Mouse (Mus musculus) heart, adult 2 months (tissue): ENCODE measurements around the gene Mrgbp. TPM values are rescaled to one million over a fixed set of nuclear protein-coding genes. Genes with fewer than 3 reads are reported as not detected.

ENCODE experiments used
- DNase-seq, 2 experiments: peaks; one replicate each; pipeline ENCODE4 v3.0.0; 2021
- H3K27ac ChIP-seq: fragments of 200-600 bp; 2 replicates; pipeline ENCODE4 v1.8.1; 2022
- H3K27me3 ChIP-seq: fragments of 200-500 bp; 2 replicates; pipeline ENCODE4 v1.6.1; 2012; ENCODE audit warnings: mild to moderate bottlenecking, low read length, inconsistent platforms, mixed read lengths; ENCODE audit not compliant: control insufficient read depth, insufficient read depth
- H3K36me3 ChIP-seq: fragments of 200-500 bp; 2 replicates; pipeline ENCODE4 v1.6.1; 2012; ENCODE audit warnings: low read length, inconsistent platforms; ENCODE audit not compliant: control insufficient read depth, insufficient read depth
- H3K4me1 ChIP-seq: fragments of 200-500 bp; 2 replicates; pipeline ENCODE4 v1.6.1; 2011; ENCODE audit warnings: low read length; ENCODE audit not compliant: control insufficient read depth, insufficient read depth
- H3K4me3 ChIP-seq: fragments of 200-600 bp; 2 replicates; pipeline ENCODE4 v1.8.1; 2022
- H3K79me2 ChIP-seq: fragments of 200-500 bp; replicated peaks from 2 replicates; pipeline ENCODE4 v1.6.1; 2012; ENCODE audit warnings: mild to moderate bottlenecking, inconsistent platforms, low read length, moderate library complexity, mixed read lengths; ENCODE audit not compliant: control insufficient read depth, insufficient read depth
- H3K9ac ChIP-seq: fragments of 200-500 bp; 2 replicates; pipeline ENCODE4 v1.6.1; 2012; ENCODE audit warnings: low read depth, mild to moderate bottlenecking, control low read depth, inconsistent platforms, low read length, mixed read lengths
- CTCF ChIP-seq: fragments of 200-600 bp; IDR thresholded peaks from 2 replicates; pipeline ENCODE4 v1.8.1; 2022; ENCODE audit warnings: antibody characterized with exemption, mild to moderate bottlenecking, moderate library complexity
- EP300 ChIP-seq: fragments of 200-500 bp; IDR thresholded peaks from 2 replicates; pipeline ENCODE4 v1.6.1; 2011; ENCODE audit warnings: low read depth, low read length, control low read depth; ENCODE audit not compliant: insufficient read depth
- POLR2A ChIP-seq: fragments of 200-500 bp; IDR thresholded peaks from 2 replicates; pipeline ENCODE4 v1.6.1; 2011; ENCODE audit warnings: mild to moderate bottlenecking, low read depth, low read length, control low read depth; ENCODE audit not compliant: insufficient read depth
- WGBS: fragments of 180-500 bp; shearing (Covaris S2); methylation state at CpG from one replicate; pipeline ENCODE4 v1.1.7; 2018; 5-methylcytosine and 5-hydroxymethylcytosine counted together
- intact Hi-C: fragments of 180-260 bp; cut with DNase I; formaldehyde crosslinking; loops from one replicate; pipeline ENCODE4 v1.15.1; 2025
- polyA plus RNA-seq: library from polyadenylated mRNA; depleted of rRNA; stranded (reverse); fragments of >200 nt; gene quantifications from 2 replicates; pipeline ENCODE4 v1.2.3, GENCODE M21; 2012
- total RNA-seq, 2 experiments: library from RNA; stranded (reverse); gene quantifications; 2 replicates each; pipeline ENCODE4 v1.2.3; 2021

Mrgbp gene
- total and polyA plus RNA-seq, 3 experiments = 14.7 to 15.7 (median 15.5) TPM

DNA sequence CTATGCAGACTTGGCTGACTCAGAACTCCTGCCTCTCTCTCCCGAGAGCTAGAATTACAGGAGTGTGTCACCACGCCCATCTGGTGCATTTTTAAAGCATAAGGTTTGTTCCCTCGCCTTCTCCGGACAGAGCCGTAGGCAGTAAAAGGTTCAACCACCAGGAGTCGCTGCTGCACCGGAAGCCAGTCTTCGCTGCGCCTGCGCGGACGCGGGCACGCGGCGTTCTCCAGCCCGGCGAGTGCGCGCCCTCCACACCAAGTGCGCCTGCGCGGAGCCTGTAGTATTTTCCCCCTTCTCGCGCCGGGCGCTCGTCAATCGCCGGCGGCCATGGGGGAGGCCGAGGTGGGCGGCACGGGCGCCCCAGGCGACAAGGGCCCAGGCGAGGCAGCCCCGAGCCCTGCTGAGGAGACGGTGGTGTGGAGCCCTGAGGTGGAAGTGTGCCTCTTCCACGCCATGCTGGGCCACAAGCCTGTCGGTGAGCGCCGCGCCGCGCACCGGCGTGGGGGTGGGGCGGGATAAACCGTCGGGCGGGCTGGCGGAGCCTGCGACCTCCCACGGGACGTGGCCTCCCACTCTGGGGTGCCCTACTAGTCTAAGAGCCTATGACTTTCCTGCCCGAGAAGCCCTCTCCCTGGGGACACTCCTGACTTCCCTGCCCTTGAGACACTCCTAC, 1.5 kb downstream of the Mrgbp start:
- Histone ChIP-seq H3K79me2 (no peaks in the 10 kb centered on the region), H3K27ac (peak overlapping the region; percentile 95), H3K4me3 (peak overlapping the region; percentile 61), H3K9ac (peak overlapping the region; percentile 96), H3K27me3 (no peaks in the 10 kb centered on the region), H3K4me1 (peaks cover 7% of the 10 kb centered on the region), H3K36me3 (no peaks in the 10 kb centered on the region)
- WGBS = under 1% methylated on average over 48 of the region's 57 CpGs
- TF ChIP-seq EP300 (peak; percentile 40; the same call in 1 of the 2 replicates), POLR2A (peak; percentile 75), CTCF (peak; percentile 98; the same call in 1 of the 2 replicates)
- DNase-seq = peak; percentile 96 to 99
- intact Hi-C loops = loop anchor here (1.0 to 5.0 kb wide), 4 partner anchors 120 to 305 kb away; partner anchors contain the start of gene Bhlhe23

DNA sequence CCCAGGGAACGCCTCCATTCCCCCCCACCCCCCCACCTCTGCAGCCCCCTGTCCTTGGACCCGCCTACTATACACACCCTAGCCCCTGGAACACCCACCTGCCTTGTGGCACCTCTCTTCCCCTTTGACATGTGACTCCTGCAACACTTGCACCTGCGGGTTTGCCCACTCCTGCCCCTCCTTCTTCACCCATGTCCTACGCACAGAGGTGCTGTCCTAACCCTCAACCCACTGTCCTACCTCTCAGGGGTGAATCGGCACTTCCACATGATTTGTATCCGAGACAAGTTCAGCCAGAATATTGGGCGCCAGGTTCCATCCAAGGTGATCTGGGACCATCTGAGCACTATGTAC, 2.0 kb downstream of the Mrgbp start:
- H3K27me3 ChIP-seq = no peaks in the 10 kb centered on the region

DNA sequence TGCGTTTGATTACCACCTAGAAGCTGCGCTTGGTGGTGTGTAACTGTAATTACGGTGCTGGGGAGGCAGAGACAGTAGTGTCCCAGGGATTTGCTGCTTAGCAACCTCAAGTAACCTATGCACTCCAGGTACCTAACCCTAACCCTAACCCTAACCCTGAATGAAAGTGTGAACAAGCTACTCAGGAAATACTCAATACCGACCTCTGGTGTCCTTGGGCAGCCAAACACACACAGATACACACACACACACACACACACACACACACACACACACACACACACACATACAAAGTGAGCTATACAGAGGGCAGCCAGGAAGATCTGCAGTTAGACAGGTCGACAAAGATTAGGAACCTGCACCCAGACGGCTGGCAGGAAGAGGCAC, 7.6 kb downstream of the Mrgbp start:
- WGBS = 45% methylated on average over 6 of the region's 6 CpGs

More for the DNA sequence above, 2.0 kb downstream of the Mrgbp start:
- H3K4me3 ChIP-seq = peak overlapping the region; percentile 61
- no peaks in the 10 kb centered on the region for H3K36me3 ChIP-seq
- 21% methylated on average over 7 of the region's 7 CpGs for WGBS
- no peaks in the 10 kb centered on the region for H3K79me2 ChIP-seq
- H3K27ac ChIP-seq = peak overlapping the region; percentile 95
- intact Hi-C loops = loop anchor here (5.0 kb wide), 3 partner anchors 119 to 306 kb away; partner anchors contain the start of gene Bhlhe23
- H3K9ac ChIP-seq = peak overlapping the region; percentile 96
- peak in 1 of 2 experiments; percentile 19 for DNase-seq
- TF ChIP-seq CTCF (no peak), POLR2A (no peak), EP300 (no peak)
- peaks cover 7% of the 10 kb centered on the region for H3K4me1 ChIP-seq

DNA sequence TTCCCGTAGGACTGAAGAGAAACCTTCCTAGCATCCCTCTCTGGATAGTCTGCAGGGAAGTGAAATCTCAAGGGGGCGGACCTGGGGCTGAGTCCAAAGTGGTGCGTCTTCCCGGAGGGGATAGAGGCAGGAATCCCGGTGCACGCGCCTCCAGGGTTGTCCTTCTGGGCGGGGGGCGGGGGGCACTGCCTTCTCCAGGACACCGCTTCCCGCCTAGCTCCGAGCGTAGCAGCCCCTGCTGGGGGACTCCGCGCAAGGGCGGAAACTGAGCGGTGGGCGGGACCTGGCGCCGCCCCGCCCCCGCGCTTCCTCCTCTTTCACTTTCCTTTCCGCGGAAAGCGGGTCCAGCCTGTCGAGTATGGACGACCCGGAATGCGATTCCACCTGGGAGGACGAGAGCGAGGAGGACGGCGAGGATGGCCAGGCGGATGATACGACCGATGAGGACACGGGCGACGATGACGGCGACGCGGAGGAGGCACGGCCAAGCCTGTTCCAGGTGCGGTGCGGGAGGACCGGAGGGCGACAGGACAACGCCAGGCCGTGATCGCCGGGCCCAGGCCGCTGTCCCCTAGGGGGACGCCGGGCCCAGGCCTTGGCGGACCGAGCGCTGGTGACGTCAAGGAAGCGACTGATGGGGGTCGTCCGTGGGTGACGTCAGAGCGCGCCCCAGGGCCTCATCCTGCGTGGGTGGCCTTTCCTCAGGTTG, 8.2 kb downstream of the Mrgbp start, which contains the start of gene Ogfr:
TSS of gene Ogfr (plus strand) at position 123 of the 709 bp plus-strand sequence.
- H3K27ac ChIP-seq = peak within 1 kb of the TSS; percentile 93
- under 1% methylated on average over 65 of the region's 67 CpGs for WGBS
- intact Hi-C loops = no loop called here
- peak within 1 kb of the TSS; percentile 100 for H3K4me3 ChIP-seq
- no peaks in the 10 kb centered on the region for H3K27me3 ChIP-seq
- H3K4me1 ChIP-seq = peaks cover 2% of the 10 kb centered on the region; the same call in 1 of the 2 replicates
- no peaks in the 10 kb centered on the region; the same call in 1 of the 2 replicates for H3K36me3 ChIP-seq
- H3K9ac ChIP-seq = peak within 1 kb of the TSS; percentile 100
- TF ChIP-seq EP300 (0 out of 2 replicates have a peak, but pooled peaks have one; percentile 39), POLR2A (peak; percentile 87), CTCF (peak; percentile 64)
- peak; percentile 89 for DNase-seq
- H3K79me2 ChIP-seq = peaks cover 4% of the 10 kb centered on the region; the same call in 1 of the 2 replicates

More for the DNA sequence above, 7.6 kb downstream of the Mrgbp start:
- intact Hi-C loops = no loop called here
- peaks cover 4% of the 10 kb centered on the region; the same call in 1 of the 2 replicates for H3K79me2 ChIP-seq
- H3K27me3 ChIP-seq = no peaks in the 10 kb centered on the region
- H3K4me3 ChIP-seq = peak overlapping the region; percentile 100
- no peak for TF ChIP-seq EP300
- no peak for DNase-seq
- H3K27ac ChIP-seq = peak overlapping the region; percentile 93
- no peaks in the 10 kb centered on the region; the same call in 1 of the 2 replicates for H3K36me3 ChIP-seq
- H3K4me1 ChIP-seq = peaks cover 4% of the 10 kb centered on the region
- peak overlapping the region; percentile 100; the same call in 1 of the 2 replicates for H3K9ac ChIP-seq

DNA sequence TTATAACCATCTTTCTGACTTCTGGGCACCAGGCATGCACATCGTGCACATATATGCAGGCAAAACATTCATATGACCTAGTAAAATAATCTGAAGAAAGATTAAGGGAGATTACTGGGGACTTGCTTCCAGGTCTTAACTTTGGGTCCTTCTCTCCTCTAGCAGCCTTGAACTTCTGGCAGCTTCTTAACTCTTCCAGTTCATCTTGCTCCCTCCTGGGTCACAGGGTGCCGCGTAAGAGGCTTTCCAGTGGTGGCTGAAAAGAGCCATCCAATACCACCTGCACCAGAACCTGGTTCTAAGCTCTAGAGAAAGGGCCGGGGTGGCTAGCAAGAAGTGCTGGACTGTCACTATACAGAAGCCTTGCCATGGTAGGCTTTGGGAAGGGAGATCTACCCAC, 16.4 kb downstream of the Mrgbp start, which contains the start of gene Col9a3:
TSS of gene Col9a3 (plus strand) at position 301 of the 400 bp plus-strand sequence.
- no peak within 1 kb of the TSS for H3K9ac ChIP-seq
- H3K4me1 ChIP-seq = no peaks in the 10 kb centered on the region
- intact Hi-C loops = no loop called here
- no peaks in the 10 kb centered on the region for H3K27me3 ChIP-seq
- no peak for DNase-seq
- no peaks in the 10 kb centered on the region for H3K36me3 ChIP-seq
- WGBS = 53% methylated on average over 4 of the region's 4 CpGs
- H3K4me3 ChIP-seq = no peak within 1 kb of the TSS
- H3K79me2 ChIP-seq = no peaks in the 10 kb centered on the region
- no peak within 1 kb of the TSS for H3K27ac ChIP-seq
- TF ChIP-seq POLR2A (no peak), EP300 (no peak), CTCF (no peak)
